Mouse (Mus musculus) hindbrain, embryonic 12.5 days (tissue): ENCODE measurements around the gene Utp11. TPM values are rescaled to one million over a fixed set of nuclear protein-coding genes. Genes with fewer than 3 reads are reported as not detected.

ENCODE experiments used
- ATAC-seq: fragments of 200-750 bp; cut with Nextera tagmentation; 2 replicates; pipeline ENCODE4 v1.8.0; 2017; ENCODE audit warnings: moderate TSS enrichment; ENCODE audit not compliant: low FRiP score
- H3K27ac ChIP-seq: fragments of 300-500 bp; sonication (generic); 2 replicates; pipeline ENCODE4 v1.5.1; 2016; ENCODE audit warnings: mild to moderate bottlenecking
- H3K27me3 ChIP-seq: fragments of 300-500 bp; sonication (generic); 2 replicates; pipeline ENCODE4 v1.6.1; 2016; ENCODE audit warnings: mild to moderate bottlenecking
- H3K36me3 ChIP-seq: fragments of 300-500 bp; sonication (generic); 2 replicates; pipeline ENCODE4 v1.6.1; 2016; ENCODE audit warnings: mild to moderate bottlenecking
- H3K4me1 ChIP-seq: fragments of 300-500 bp; sonication (generic); 2 replicates; pipeline ENCODE4 v1.6.1; 2016
- H3K4me2 ChIP-seq: fragments of 300-500 bp; sonication (generic); replicated peaks from 2 replicates; pipeline ENCODE4 v1.6.1; 2016; ENCODE audit warnings: mild to moderate bottlenecking
- H3K4me3 ChIP-seq: fragments of 300-500 bp; sonication (generic); 2 replicates; pipeline ENCODE4 v1.5.1; 2016; ENCODE audit warnings: mild to moderate bottlenecking
- H3K9ac ChIP-seq: fragments of 300-500 bp; sonication (generic); 2 replicates; pipeline ENCODE4 v1.6.1; 2016; ENCODE audit warnings: mild to moderate bottlenecking, moderate library complexity
- H3K9me3 ChIP-seq: fragments of 300-500 bp; sonication (generic); replicated peaks from 2 replicates; pipeline ENCODE4 v1.6.1; 2016; ENCODE audit warnings: mild to moderate bottlenecking
- WGBS: fragments of 180-500 bp; shearing (Covaris S2); methylation state at CpG from one replicate; pipeline ENCODE4 v1.1.7; 2016; 5-methylcytosine and 5-hydroxymethylcytosine counted together
- microRNA counts: library from miRNA; unstranded; fragments of <30 nt; microRNA quantifications from one replicate; lab custom pipeline; 2017
- microRNA-seq: library from miRNA; unstranded; fragments of <30 nt; microRNA quantifications from one replicate; pipeline ENCODE4, GENCODE M21; 2017
- polyA plus RNA-seq: library from polyadenylated mRNA; unstranded; fragments of >200 nt; fragmentation: Nextera tagmentation; extraction: Ambion mirVana; gene quantifications from 2 replicates; pipeline ENCODE4 v1.2.1, GENCODE M21; 2016

Utp11 gene
- polyA plus RNA-seq, 1 experiment from 2014 or later = 60.7 TPM

- Histone ChIP-seq H3K4me2 (peak overlapping the region; percentile 27; the same call in 1 of the 2 replicates), H3K9me3 (no peaks in the 10 kb centered on the region), H3K36me3 (no peaks in the 10 kb centered on the region), H3K4me1 (peaks cover 9% of the 10 kb centered on the region), H3K27ac (no peak overlapping the region), H3K9ac (no peak overlapping the region), H3K4me3 (no peak overlapping the region), H3K27me3 (peaks cover 15% of the 10 kb centered on the region)
- ATAC-seq = peak; percentile 29; the same call in 1 of the 2 replicates
- 20% methylated on average over 12 of the region's 12 CpGs for WGBS
These were observed 53.7 kb downstream of the Utp11 start for GRCm38 (mm10) chr4:124639715-124640114.

GRCm38 (mm10) chr4:124633281-124633680 is 60.1 kb downstream of the Utp11 start:
- no peak for ATAC-seq
- H3K36me3 ChIP-seq = no peaks in the 10 kb centered on the region
- H3K4me1 ChIP-seq = peaks cover 8% of the 10 kb centered on the region; the same call in 1 of the 2 replicates
- WGBS = 6% methylated on average over 9 of the region's 9 CpGs
- H3K4me3 ChIP-seq = no peak overlapping the region
- no peak overlapping the region for H3K4me2 ChIP-seq
- H3K27ac ChIP-seq = no peak overlapping the region
- H3K27me3 ChIP-seq = peaks cover 11% of the 10 kb centered on the region
- H3K9me3 ChIP-seq = no peaks in the 10 kb centered on the region
- no peak overlapping the region for H3K9ac ChIP-seq

GRCm38 (mm10) chr4:124632856-124633255 is 60.5 kb downstream of the Utp11 start:
- no peaks in the 10 kb centered on the region for H3K9me3 ChIP-seq
- H3K27ac ChIP-seq = no peak overlapping the region
- H3K27me3 ChIP-seq = peaks cover 11% of the 10 kb centered on the region
- H3K4me3 ChIP-seq = no peak overlapping the region
- no peaks in the 10 kb centered on the region for H3K36me3 ChIP-seq
- peaks cover 8% of the 10 kb centered on the region; the same call in 1 of the 2 replicates for H3K4me1 ChIP-seq
- 66% methylated on average over 10 of the region's 10 CpGs for WGBS
- H3K4me2 ChIP-seq = no peak overlapping the region
- H3K9ac ChIP-seq = no peak overlapping the region
- ATAC-seq = no peak

GRCm38 (mm10) chr4:124631456-124631855 is 61.9 kb downstream of the Utp11 start:
- H3K27me3 ChIP-seq = peaks cover 9% of the 10 kb centered on the region
- peaks cover 15% of the 10 kb centered on the region for H3K4me1 ChIP-seq
- H3K27ac ChIP-seq = no peak overlapping the region
- no peaks in the 10 kb centered on the region for H3K36me3 ChIP-seq
- no peak overlapping the region for H3K4me3 ChIP-seq
- H3K4me2 ChIP-seq = no peak overlapping the region
- WGBS = 61% methylated on average over 4 of the region's 4 CpGs
- ATAC-seq = no peak
- no peaks in the 10 kb centered on the region for H3K9me3 ChIP-seq
- no peak overlapping the region for H3K9ac ChIP-seq

MicroRNAs encoded within 50 kb of the gene (microRNA counts, 519-probe panel; counts per million panel counts)
- 470 counts per million, percentile 58 among the panel's probes with 10 or more counts for microRNA mmu-miR-697 (lab: Ali Mortazavi, UCI)

Small RNA genes lying within 50 kb of the gene (microRNA-seq; reads per million reads assigned to microRNA genes)
- gene Gm24721 (not detected), gene Mir697 (not detected)

Other genes starting within 250 kb of the Utp11 start
- gene 3100002H09Rik, start 82.8 kb downstream of the Utp11 start, polyA plus RNA-seq = 0.75 and 1.0 TPM in 2 replicates
- 24.2 and 24.4 TPM in 2 replicates for gene Pou3f1, start 36.8 kb downstream of the Utp11 start, polyA plus RNA-seq
- gene Fhl3, start 7.1 kb upstream of the Utp11 start, polyA plus RNA-seq = 3.3 and 6.8 TPM in 2 replicates
- 157 and 164 TPM in 2 replicates for gene Sf3a3, start 21.2 kb upstream of the Utp11 start, polyA plus RNA-seq
- gene Inpp5b, start 48.2 kb upstream of the Utp11 start, polyA plus RNA-seq = 23.7 and 25.8 TPM in 2 replicates
- 12.4 and 13.7 TPM in 2 replicates for gene Mtf1, start 108.5 kb upstream of the Utp11 start, polyA plus RNA-seq
- gene Yrdc, start 157.1 kb upstream of the Utp11 start, polyA plus RNA-seq = 44.4 and 48.5 TPM in 2 replicates
- gene 1110065P20Rik, start 157.6 kb upstream of the Utp11 start, polyA plus RNA-seq = 77.6 and 84.0 TPM in 2 replicates
- gene Maneal, start 168.6 kb upstream of the Utp11 start, polyA plus RNA-seq = 4.4 and 7.3 TPM in 2 replicates
- gene Epha10, start 187.3 kb upstream of the Utp11 start, polyA plus RNA-seq = 6.8 and 7.5 TPM in 2 replicates
- gene 9930104L06Rik, start 243.4 kb upstream of the Utp11 start, polyA plus RNA-seq = 16.7 and 18.1 TPM in 2 replicates
- gene Cdca8, start 245.7 kb upstream of the Utp11 start, polyA plus RNA-seq = 130 and 135 TPM in 2 replicates